Mouse (Mus musculus) adipose tissue, adult 10 weeks (tissue): ENCODE data around the gene Urod. TPM values are rescaled to one million over a fixed set of nuclear protein-coding genes. Genes with fewer than 3 reads are reported as not detected.

Experiments
- polyA plus RNA-seq: library from polyadenylated mRNA; stranded (reverse); fragments of 350-450 nt; fragmentation: Illumina TruSeq; extraction: RNeasy Lipid Tissue Mini Kit (QIAGEN cat#74804); gene quantifications from one replicate; pipeline ENCODE4 v1.2.3, GENCODE M21; 2014; ENCODE audit warnings: low read depth, low replicate concordance

Gene Urod
- polyA plus RNA-seq: 123 TPM

GRCm38 (mm10) chr4:116993672-116994621 is at the start of gene Urod:
Gene Urod, minus strand, starts transcription at chr4:116994413.

GRCm38 (mm10) chr4:117019206-117020134 is 25.3 kb upstream of the Urod start, which contains the start of gene Eif2b3:
Gene Eif2b3, plus strand, starts transcription at chr4:117019402.

GRCm38 (mm10) chr4:116995131-116995797 is 1.1 kb upstream of the Urod start, which contains the start of gene Hectd3:
Gene Hectd3, plus strand, starts transcription at chr4:116995317.

Other genes with a start within 250 kb of the Urod start
- gene Toe1, start 186.8 kb downstream of the Urod start, polyA plus RNA-seq: 45.2 TPM
- 6.7 TPM for gene Mutyh, start 186.7 kb downstream of the Urod start, polyA plus RNA-seq
- gene Hpdl, start 172.7 kb downstream of the Urod start, polyA plus RNA-seq: 47.0 TPM
- gene Zswim5, start 117.0 kb downstream of the Urod start, polyA plus RNA-seq: 3.0 TPM
- 19.9 TPM for gene Hectd3, start 904 bp upstream of the Urod start, polyA plus RNA-seq
- 23.1 TPM for gene Eif2b3, start 25.0 kb upstream of the Urod start, polyA plus RNA-seq
- gene Ptch2, start 101.7 kb upstream of the Urod start, polyA plus RNA-seq: 31.8 TPM
- gene Btbd19, start 131.3 kb upstream of the Urod start, polyA plus RNA-seq: 7.9 TPM
- gene Tctex1d4, start 132.4 kb upstream of the Urod start, polyA plus RNA-seq: 11.7 TPM
- gene Plk3, start 139.6 kb upstream of the Urod start, polyA plus RNA-seq: 6.5 TPM
- gene Rps8, start 161.8 kb upstream of the Urod start, polyA plus RNA-seq: 970 TPM
- gene Kif2c, start 188.2 kb upstream of the Urod start, polyA plus RNA-seq: 6.8 TPM